Mouse (Mus musculus): ENCODE measurements around the gene Tgif2lx2. TPM values are rescaled to one million over a fixed set of nuclear protein-coding genes. Genes with fewer than 3 reads are reported as not detected.
"Not testable (repeated sequence)": the region's sequence is repeated elsewhere in the genome, so short reads cannot be mapped to it uniquely, and the experiment has no call there.

Gene Tgif2lx2
- not detected in 2 replicates for polyA plus RNA-seq (2015; fragmentation: Nextera tagmentation; extraction: Ambion mirVana)

GRCm38 (mm10) chrX:118426927-118427326, at the start of gene Tgif2lx2:
TSS of gene Tgif2lx2 (plus strand) at chrX:118427227.
- H3K4me2 ChIP-seq; H3K9me3 ChIP-seq; H3K36me3 ChIP-seq; H3K4me3 ChIP-seq; H3K4me1 ChIP-seq; ATAC-seq (ENCODE audit: insufficient number of reproducible peaks, insufficient read depth, low FRiP score, low TSS enrichment, low read depth); H3K27me3 ChIP-seq; H3K27ac ChIP-seq; H3K9ac ChIP-seq: not testable (repeated sequence)
- no CpG with 5 or more reads among the region's 5 CpGs for WGBS

Other genes with a start within 250 kb of the Tgif2lx2 start
- not detected in 2 replicates for gene Tgif2lx1, start 53.5 kb downstream of the Tgif2lx2 start, polyA plus RNA-seq (2015; fragmentation: Nextera tagmentation; extraction: Ambion mirVana)